Mouse (Mus musculus) MEL (cell line): Measurements from ENCODE around the gene Ube2h.

Source experiments
- CHD1 ChIP-seq: IDR thresholded peaks from 2 replicates; pipeline ENCODE4 v1.6.1; 2012; ENCODE audit warnings: low read depth, mild to moderate bottlenecking, inconsistent platforms, low read length, improper control_type of control experiment
- CTCF ChIP-seq, 3 experiments: IDR thresholded peaks in 2 of 3; conservative IDR thresholded peaks in 1 of 3; 2 replicates each; pipeline ENCODE4 v1.5.1; 2011 to 2012; ENCODE audit warnings: low read length in 3 of 3, low read depth in 2 of 3, mild to moderate bottlenecking in 2 of 3, improper control_type of control experiment in 1 of 3, inconsistent platforms in 1 of 3, mixed read lengths in 1 of 3, moderate library complexity in 1 of 3; ENCODE audit not compliant: control insufficient read depth in 1 of 3, insufficient read depth in 1 of 3, poor library complexity in 1 of 3, severe bottlenecking in 1 of 3

DNA sequence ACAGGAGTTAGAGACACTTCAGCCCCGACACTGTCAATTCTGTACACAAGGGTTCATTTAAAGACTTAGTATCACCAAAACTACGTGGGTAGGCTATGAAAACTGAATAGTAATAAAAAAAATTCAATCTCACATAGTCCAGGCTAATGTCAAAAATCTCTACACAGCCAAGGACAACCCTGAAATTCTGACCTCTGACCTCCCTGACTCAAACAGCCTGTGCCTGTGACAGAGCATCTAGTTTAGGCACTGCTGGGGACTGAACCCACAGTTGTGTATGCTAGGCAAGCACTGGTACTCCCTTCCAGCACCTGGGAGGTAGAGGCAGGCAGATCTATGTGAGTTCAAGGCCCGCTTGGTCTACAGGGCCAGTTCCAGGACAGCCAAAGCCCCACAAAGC, 86.8 kb downstream of the Ube2h start:
- TF ChIP-seq CTCF (IDR thresholded peaks at IDR 0.05 in 2 of 3, conservative IDR thresholded peaks at IDR 0.05 in 1 of 3; ENCODE audit: control insufficient read depth in 1 of 3, insufficient read depth in 1 of 3, low read depth in 2 of 3, low read length in 3 of 3, poor library complexity in 1 of 3, severe bottlenecking in 1 of 3) = no peak
- TF ChIP-seq CHD1 = no peak
